Mouse (Mus musculus): ENCODE data around the gene Msi1. TPM values are rescaled to one million over a fixed set of nuclear protein-coding genes. Genes with fewer than 3 reads are reported as not detected.

The Msi1 gene
- polyA plus RNA-seq, 1 experiment from 2014 or later: 222 TPM

DNA sequence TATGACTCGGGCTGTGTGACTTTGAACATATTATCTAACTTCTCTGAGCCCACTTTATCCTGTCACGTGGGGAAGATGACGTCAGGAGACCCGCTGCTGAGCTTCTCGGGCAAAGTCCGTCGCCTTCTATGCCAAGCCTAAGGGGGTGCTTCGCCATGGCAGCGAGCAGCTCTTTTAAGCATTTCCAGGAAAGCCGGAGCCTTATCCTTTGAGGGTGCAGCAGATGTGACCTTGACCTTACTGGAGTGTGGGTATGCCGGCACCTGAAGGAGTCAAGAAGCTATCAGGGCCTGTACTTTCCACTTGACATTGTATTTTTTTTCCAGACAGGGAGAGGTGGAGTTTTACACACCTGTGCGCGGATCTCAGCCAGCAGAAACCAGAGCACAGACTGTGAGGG lies 29.5 kb downstream of the Msi1 start:
- 73% methylated on average over 13 of the region's 13 CpGs for WGBS
- peaks cover 11% of the 10 kb centered on the region for H3K36me3 ChIP-seq
- H3K27ac ChIP-seq: no peak overlapping the region
- peaks cover 9% of the 10 kb centered on the region; the same call in 1 of the 2 replicates for H3K4me1 ChIP-seq (replicated peaks)
- DNase-seq (ENCODE audit: low spot score): no peak
- H3K9me3 ChIP-seq: no peaks in the 10 kb centered on the region
- H3K4me3 ChIP-seq: no peak overlapping the region
- H3K27me3 ChIP-seq (ENCODE audit: insufficient read depth, poor library complexity, severe bottlenecking): no peaks in the 10 kb centered on the region

DNA sequence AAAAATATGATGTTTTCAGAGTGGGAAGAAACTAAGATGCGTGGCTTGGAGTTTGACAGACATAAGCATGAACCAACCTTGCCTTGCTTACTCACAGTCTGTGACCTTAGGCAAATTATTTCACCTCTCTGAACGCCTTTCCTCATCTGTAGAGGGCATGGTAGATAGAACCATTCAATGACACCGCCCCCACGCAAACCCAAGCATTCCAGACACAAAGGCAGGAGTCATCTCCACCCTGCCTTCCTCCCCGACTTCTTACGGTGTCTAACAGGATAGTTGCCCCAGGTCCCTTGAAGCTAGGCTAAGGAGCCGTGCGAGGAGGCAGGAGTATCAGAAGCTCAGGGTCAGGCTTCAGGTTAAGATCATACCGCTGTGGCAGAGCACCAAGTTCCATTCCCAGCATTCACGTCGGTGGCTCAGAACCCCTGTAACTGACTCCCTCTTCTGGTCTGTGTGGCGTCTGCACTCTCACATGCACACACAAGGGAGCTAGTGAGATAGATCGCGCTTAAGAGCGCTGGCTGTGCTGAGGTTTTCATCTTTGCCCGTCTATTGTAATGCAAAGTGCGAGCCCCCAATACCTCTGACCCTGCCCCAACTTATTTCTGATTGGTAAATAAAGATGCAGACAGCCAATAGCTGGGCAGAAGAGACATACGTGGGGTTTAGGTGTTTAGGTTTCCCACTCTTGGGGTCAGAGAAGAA lies 35.2 kb downstream of the Msi1 start:
- WGBS: 79% methylated on average over 18 of the region's 18 CpGs
- DNase-seq (ENCODE audit: low spot score): no peak
- H3K4me1 ChIP-seq (replicated peaks): no peaks in the 10 kb centered on the region
- no peak overlapping the region for H3K27ac ChIP-seq
- no peaks in the 10 kb centered on the region for H3K9me3 ChIP-seq
- H3K4me3 ChIP-seq: no peak overlapping the region
- H3K36me3 ChIP-seq: no peaks in the 10 kb centered on the region
- H3K27me3 ChIP-seq (ENCODE audit: insufficient read depth, poor library complexity, severe bottlenecking): no peaks in the 10 kb centered on the region

DNA sequence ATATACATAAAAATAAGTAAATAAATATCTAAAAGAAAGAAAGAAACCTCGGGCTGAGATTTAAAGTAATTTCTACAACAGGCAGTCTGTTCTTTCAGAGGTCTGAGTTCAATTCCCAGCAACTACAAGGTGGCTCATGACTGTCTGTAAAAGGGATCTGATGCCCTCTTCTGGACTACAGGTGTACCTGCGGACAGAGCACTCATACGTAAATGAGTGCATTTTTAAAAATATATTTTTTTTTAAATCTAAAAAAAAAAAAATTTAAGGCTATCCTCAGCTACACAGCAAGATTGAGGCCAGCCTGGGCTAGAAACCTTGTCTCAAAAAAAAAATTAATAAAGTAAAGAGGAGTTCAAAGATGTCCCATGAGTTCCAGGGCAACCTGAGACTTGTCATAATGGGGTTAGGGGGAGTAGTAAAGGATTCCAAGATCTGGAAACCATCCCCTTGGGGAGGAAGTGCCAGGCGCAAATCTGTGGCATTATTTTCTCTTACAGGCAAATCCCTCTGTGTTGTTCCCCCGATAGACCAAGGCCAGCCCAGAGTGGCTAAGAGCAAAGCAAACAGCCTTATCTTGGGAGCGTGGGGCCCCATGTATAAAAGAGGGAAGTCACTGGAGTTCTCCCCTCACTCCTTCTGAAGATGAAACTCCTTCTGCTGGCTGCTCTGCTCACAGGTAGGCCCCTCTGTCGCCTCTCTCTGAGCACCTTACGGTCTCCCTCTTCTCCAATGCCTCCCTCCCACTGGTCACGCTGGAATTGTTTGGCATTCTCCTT lies 36.4 kb downstream of the Msi1 start, which contains the start of gene Pla2g1b:
Gene Pla2g1b (plus strand): TSS at position 621 of the 779 bp plus-strand sequence.
- DNase-seq (ENCODE audit: low spot score): no peak
- 48% methylated on average over 9 of the region's 9 CpGs for WGBS
- no peaks in the 10 kb centered on the region for H3K36me3 ChIP-seq
- H3K27ac ChIP-seq: no peak within 1 kb of the TSS
- H3K4me1 ChIP-seq (replicated peaks): peaks cover 4% of the 10 kb centered on the region
- no peaks in the 10 kb centered on the region for H3K9me3 ChIP-seq
- no peaks in the 10 kb centered on the region for H3K27me3 ChIP-seq (ENCODE audit: insufficient read depth, poor library complexity, severe bottlenecking)
- H3K4me3 ChIP-seq: no peak within 1 kb of the TSS

DNA sequence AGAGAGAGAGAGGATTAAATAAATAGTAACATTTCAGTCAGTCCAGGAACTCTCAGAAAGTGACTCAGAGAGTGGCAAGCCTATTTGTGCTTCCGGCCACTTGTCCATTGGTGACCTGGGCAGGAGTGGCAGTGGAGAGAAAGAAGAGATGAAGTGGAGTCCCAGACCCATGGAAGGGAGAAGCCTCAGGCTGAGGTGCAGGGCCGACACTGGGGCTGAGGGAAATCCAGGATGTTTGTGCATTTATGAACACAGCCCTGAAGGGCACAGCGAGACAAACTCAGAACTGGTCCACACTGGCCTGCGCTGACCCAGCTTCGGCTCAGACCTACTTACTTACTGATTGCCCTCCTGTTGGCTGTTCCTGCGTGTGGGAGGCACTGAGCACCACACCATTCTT lies 40.4 kb downstream of the Msi1 start:
- Histone ChIP-seq H3K27me3 (ENCODE audit: insufficient read depth, poor library complexity, severe bottlenecking) (peaks cover 7% of the 10 kb centered on the region), H3K36me3 (no peaks in the 10 kb centered on the region), H3K4me1 (replicated peaks) (peaks cover 7% of the 10 kb centered on the region), H3K27ac (no peak overlapping the region), H3K4me3 (no peak overlapping the region), H3K9me3 (no peaks in the 10 kb centered on the region)
- no peak for DNase-seq (ENCODE audit: low spot score)
- WGBS: 72% methylated on average over 6 of the region's 6 CpGs

DNA sequence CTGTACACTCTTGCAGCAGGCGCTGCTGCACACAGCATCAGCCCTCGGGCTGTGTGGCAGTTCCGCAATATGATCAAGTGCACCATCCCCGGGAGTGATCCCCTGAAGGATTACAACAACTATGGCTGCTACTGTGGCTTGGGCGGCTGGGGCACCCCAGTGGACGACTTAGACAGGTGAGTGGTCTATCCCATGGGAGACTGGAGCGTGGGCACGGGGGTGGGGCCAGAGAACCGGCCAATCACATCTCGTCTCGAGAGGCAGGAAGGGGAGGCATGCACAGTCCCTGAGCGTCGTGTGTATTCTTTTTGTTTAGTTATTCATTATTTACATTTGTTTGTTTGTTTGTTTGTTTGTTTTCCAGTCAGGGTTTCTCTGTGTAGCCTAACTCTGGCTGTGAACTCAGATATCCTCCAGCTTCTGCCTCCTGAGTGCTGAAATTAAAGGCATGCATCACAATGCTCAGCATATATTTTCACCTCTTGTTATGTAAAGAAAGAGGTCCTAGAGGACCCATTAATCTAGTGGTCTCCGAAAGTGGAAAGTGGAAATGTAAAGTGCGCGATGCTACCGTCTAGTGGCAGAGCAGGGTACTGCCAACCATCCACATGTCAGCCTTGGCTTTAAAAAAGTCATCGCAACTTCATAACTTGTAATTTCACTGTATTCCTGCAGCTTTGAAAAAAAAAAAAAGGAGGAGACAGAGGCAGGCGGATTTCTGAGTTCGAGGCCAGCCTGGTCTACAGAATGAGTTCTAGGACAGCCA lies 41.5 kb downstream of the Msi1 start:
- no peak overlapping the region for H3K4me3 ChIP-seq
- peak; percentile 65 for DNase-seq (ENCODE audit: low spot score)
- H3K36me3 ChIP-seq: no peaks in the 10 kb centered on the region
- no peak overlapping the region for H3K27ac ChIP-seq
- H3K9me3 ChIP-seq: no peaks in the 10 kb centered on the region
- WGBS: 38% methylated on average over 20 of the region's 20 CpGs
- peaks cover 9% of the 10 kb centered on the region for H3K27me3 ChIP-seq (ENCODE audit: insufficient read depth, poor library complexity, severe bottlenecking)
- H3K4me1 ChIP-seq (replicated peaks): peaks cover 16% of the 10 kb centered on the region

DNA sequence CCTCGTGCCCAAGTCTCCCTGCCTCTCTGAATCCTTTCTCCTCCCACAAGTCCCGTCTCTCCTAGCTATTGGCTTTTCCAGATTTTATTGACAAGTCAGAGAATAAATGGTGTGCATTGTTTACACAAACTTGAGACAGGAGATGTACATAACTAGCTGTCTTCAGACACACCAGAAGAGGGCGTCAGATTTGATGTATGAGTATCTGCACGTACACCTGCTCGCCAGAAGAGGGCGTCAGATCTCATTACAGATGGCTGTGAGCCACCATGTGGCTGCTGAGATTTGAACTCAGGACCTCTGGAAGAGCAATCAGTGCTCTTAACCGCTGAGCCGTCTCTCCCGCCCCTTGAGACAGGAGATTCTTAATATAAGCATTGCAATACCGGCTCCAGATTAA lies 43.8 kb downstream of the Msi1 start:
- Histone ChIP-seq H3K4me3 (no peak overlapping the region), H3K36me3 (0 out of 2 replicates have a peak, but pooled peaks cover 3% of the 10 kb centered on the region), H3K9me3 (no peaks in the 10 kb centered on the region), H3K27me3 (ENCODE audit: insufficient read depth, poor library complexity, severe bottlenecking) (peaks cover 9% of the 10 kb centered on the region), H3K4me1 (replicated peaks) (peaks cover 21% of the 10 kb centered on the region), H3K27ac (no peak overlapping the region)
- 78% methylated on average over 10 of the region's 10 CpGs for WGBS
- no peak for DNase-seq (ENCODE audit: low spot score)

DNA sequence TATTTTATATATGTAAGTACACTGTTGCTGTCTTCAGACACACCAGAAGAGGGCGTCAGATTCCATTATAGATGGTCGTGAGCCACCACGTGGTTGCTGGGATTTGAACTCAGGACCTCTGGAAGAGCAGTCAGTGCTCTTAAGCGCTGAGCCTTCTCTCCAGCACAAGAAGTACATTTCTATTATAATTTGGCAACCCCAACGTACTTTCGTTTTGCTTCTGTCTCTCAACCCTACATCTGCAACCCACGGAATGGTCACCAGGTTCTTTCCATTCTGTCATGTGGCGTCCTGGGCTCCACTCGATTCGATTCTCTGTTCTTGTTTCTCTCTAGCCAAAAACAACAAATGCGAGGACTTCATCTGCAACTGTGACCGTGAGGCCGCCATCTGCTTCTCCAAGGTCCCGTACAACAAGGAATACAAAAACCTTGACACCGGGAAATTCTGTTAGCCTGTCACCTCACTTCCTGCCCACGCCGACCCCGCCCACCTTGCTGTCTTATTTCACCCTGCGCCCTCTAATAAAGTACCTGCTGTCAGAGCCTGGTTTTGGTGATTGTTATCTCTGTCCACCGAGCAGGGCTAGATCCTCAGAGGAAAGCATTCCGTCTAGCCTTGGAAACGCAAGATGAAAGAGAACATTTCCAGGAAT lies 44.9 kb downstream of the Msi1 start:
- no peaks in the 10 kb centered on the region for H3K9me3 ChIP-seq
- WGBS: 76% methylated on average over 22 of the region's 22 CpGs
- H3K4me3 ChIP-seq: no peak overlapping the region
- peaks cover 12% of the 10 kb centered on the region for H3K27me3 ChIP-seq (ENCODE audit: insufficient read depth, poor library complexity, severe bottlenecking)
- DNase-seq (ENCODE audit: low spot score): no peak
- H3K4me1 ChIP-seq (replicated peaks): peaks cover 21% of the 10 kb centered on the region
- H3K36me3 ChIP-seq: 0 out of 2 replicates have a peak, but pooled peaks cover 3% of the 10 kb centered on the region
- H3K27ac ChIP-seq: no peak overlapping the region

DNA sequence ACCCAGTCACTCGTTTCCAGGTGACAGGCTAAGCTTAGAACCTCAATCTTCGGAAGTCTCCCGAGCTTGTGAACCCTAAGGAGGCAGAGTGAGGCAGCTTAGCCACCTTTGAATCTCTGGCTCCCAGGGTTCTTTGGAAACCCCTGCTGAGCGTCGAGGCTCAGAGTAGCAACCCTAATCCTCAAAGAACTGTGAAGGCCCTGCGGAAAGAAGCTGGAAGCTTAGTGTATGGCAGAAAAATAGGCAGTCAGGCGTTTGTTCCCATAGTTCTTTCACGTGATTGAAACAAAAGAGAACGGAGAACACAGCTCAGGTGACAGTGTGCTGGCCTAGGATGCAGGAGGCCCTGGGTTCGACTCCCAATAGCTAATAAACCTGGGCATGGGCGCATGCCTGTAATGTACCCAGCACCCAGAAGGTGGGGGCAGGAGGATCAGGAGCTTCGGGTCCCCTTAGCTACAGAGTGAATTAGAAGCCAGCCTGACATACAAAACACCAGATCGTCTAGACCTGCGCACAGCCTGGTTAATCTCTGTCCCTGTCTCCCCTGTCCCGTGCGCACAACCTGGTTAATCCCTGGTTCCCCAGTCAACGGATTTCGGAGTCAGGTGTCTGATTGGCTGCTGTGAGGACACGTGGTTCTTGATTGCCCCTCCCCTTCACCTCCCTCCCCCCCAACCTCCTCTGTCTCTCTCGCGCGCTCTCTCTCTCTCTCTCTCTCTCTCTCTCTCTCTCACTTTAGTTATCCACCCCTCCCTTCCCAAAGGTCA lies 46.1 kb downstream of the Msi1 start:
- WGBS: 11% methylated on average over 22 of the region's 22 CpGs
- 0 out of 2 replicates have a peak, but pooled peaks cover 3% of the 10 kb centered on the region for H3K36me3 ChIP-seq
- DNase-seq (ENCODE audit: low spot score): peak; percentile 66
- no peaks in the 10 kb centered on the region for H3K9me3 ChIP-seq
- peak overlapping the region; percentile 72 for H3K27ac ChIP-seq
- peaks cover 24% of the 10 kb centered on the region for H3K27me3 ChIP-seq (ENCODE audit: insufficient read depth, poor library complexity, severe bottlenecking)
- H3K4me3 ChIP-seq: peak overlapping the region; percentile 50
- H3K4me1 ChIP-seq (replicated peaks): peaks cover 27% of the 10 kb centered on the region

DNA sequence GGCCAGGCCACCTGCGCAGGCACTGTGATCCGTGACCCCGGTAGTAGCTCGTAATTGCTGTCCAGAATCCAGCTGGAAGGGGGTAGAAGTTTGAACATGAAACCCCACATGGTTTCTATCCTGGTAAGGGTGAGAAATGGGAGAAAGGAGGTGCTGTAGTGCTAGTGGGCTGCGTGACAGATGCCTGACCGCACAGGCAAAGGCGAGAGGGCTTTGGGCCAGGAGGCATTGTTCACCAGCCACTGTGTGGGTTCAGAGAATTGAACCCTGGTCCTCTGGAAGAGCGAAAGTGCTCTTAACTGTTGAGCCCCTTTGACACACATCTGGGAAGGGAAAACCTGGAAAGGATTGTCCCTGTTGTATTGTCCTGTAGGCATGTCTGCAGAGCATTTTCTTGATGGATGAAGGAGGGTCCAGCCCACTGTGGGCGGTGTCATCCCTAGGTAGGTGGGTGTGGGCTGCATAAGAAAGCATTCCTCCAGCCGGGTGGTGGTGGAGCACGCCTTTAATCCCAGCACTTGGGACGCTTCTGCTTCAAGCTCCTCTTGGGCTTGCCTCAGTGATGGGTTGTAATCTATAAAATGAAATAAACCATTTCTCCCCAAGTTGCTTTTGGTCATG lies 46.8 kb downstream of the Msi1 start:
- Histone ChIP-seq H3K27ac (peak overlapping the region; percentile 72), H3K9me3 (no peaks in the 10 kb centered on the region), H3K36me3 (0 out of 2 replicates have a peak, but pooled peaks cover 3% of the 10 kb centered on the region), H3K27me3 (ENCODE audit: insufficient read depth, poor library complexity, severe bottlenecking) (peaks cover 31% of the 10 kb centered on the region), H3K4me3 (peak overlapping the region; percentile 50), H3K4me1 (replicated peaks) (peaks cover 20% of the 10 kb centered on the region)
- WGBS: 36% methylated on average over 12 of the region's 12 CpGs
- no peak for DNase-seq (ENCODE audit: low spot score)

DNA sequence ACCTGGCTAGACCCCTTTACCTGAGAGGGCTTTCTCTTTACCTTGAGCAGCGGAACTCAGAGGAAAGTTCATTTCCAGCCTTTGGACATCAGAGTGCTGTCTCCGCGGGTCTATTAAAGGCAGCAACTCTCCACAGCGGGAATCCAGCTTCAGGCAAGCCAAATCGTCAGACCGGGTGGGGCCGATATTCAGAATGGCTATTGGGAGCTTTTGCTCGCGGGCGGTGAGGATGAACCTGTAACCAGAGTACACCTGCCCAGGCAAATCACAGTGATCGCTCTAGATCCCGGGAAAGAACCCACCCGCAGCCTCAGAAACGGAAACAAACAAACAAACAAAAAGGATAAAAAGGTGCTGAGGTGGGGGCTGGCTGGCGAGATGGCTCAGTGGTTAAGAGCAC lies 50.2 kb downstream of the Msi1 start:
- 28% methylated on average over 15 of the region's 15 CpGs for WGBS
- no peak overlapping the region for H3K27ac ChIP-seq
- no peak for DNase-seq (ENCODE audit: low spot score)
- H3K4me3 ChIP-seq: 0 out of 2 replicates have a peak overlapping the region, but pooled peaks have one; percentile 38
- H3K4me1 ChIP-seq (replicated peaks): peaks cover 46% of the 10 kb centered on the region
- H3K27me3 ChIP-seq (ENCODE audit: insufficient read depth, poor library complexity, severe bottlenecking): peaks cover 50% of the 10 kb centered on the region
- H3K36me3 ChIP-seq: 0 out of 2 replicates have a peak, but pooled peaks cover 3% of the 10 kb centered on the region
- H3K9me3 ChIP-seq: no peaks in the 10 kb centered on the region

DNA sequence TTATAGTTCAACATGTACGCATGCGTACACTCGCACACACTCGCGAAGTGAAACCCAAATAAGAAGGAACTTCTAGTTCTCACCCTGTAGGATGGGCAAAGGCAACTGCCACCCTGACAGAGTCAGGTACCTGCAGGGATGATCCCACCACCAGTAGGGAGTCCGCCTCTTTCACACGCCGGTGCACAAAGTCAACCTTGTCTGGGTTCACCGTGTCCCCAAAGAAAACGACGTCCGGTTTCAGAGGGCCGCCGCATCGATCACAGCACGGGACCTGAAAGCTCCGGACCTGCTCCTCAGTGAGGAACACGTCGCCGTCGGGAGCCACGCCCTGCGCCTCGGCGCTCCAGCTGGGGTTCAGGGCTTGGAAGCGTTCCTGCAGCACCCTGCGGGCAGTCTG lies 50.7 kb downstream of the Msi1 start:
- Histone ChIP-seq H3K27me3 (ENCODE audit: insufficient read depth, poor library complexity, severe bottlenecking) (peaks cover 45% of the 10 kb centered on the region), H3K4me3 (peak overlapping the region; percentile 38), H3K36me3 (0 out of 2 replicates have a peak, but pooled peaks cover 3% of the 10 kb centered on the region), H3K4me1 (replicated peaks) (peaks cover 51% of the 10 kb centered on the region), H3K9me3 (no peaks in the 10 kb centered on the region), H3K27ac (no peak overlapping the region)
- WGBS: 12% methylated on average over 27 of the region's 27 CpGs
- no peak for DNase-seq (ENCODE audit: low spot score)
